17 mouse cellular contexts compared by ENCODE assay signal in the genomic region with DNA sequence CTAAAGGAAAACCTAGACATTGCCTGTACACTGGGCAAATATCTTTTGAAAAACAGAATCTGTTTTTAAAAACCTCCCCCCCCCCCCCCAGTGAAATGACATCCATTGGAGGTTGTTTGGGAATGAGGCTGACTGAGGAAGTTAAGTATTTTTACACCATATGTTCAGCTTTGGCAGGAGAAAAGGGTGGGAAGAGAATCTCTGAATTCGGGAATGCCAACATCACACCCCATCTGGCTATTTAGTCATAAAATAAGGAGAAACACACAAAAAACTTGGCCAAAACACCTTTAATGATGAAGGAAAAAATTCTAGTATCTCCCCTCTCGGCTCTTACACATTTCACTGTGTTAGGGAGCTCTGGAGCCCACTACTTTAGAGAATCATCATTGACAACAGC. TPM values are rescaled to one million over a fixed set of nuclear protein-coding genes. Genes with fewer than 3 reads are reported as not detected.
DNase-seq lines count a peak whose midpoint lies in the region; ATAC-seq and TF ChIP-seq lines count a peak whose summit lies in the region.
"Had no signal": no experiment of that assay in that cellular context is flagged by ENCODE, and none has a peak within 500 bp of the region (broad histone marks: within the 10 kb centered on the region; RNA-seq: fewer than 3 reads in every experiment).

No protein-coding gene starts in this region.

- no peak overlapping the region for H3K27ac ChIP-seq in hindbrain, embryonic 13.5 days
- H3K27ac ChIP-seq in midbrain, postnatal 0 days (ENCODE audit: low read depth, low read length): no peak overlapping the region
- H3K27ac ChIP-seq: heart, embryonic 15.5 days; limb, embryonic 12.5 days; liver, embryonic 14.5 days; stomach, postnatal 0 days had no signal

- H3K36me3 ChIP-seq in hindbrain, embryonic 13.5 days: peaks cover 60% of the 10 kb centered on the region
- H3K36me3 ChIP-seq in midbrain, postnatal 0 days (ENCODE audit: insufficient read depth, low read length): peaks cover 26% of the 10 kb centered on the region

- H3K27me3 ChIP-seq in hindbrain, embryonic 13.5 days: no peaks in the 10 kb centered on the region
- no peaks in the 10 kb centered on the region for H3K27me3 ChIP-seq in midbrain, postnatal 0 days (ENCODE audit: insufficient read depth, low read length)
- H3K27me3 ChIP-seq: heart, embryonic 15.5 days; limb, embryonic 12.5 days had no signal

- peaks cover 56% of the 10 kb centered on the region for H3K4me1 ChIP-seq in hindbrain, embryonic 13.5 days (replicated peaks)
- H3K4me1 ChIP-seq in midbrain, postnatal 0 days (ENCODE audit: insufficient read depth, low read length): peaks cover 13% of the 10 kb centered on the region; the same call in 1 of the 2 replicates

- peak overlapping the region; percentile 95 for H3K4me2 ChIP-seq in hindbrain, embryonic 13.5 days
- peak overlapping the region; percentile 24; the same call in 1 of the 2 replicates for H3K4me2 ChIP-seq in midbrain, postnatal 0 days (ENCODE audit: low read depth, low read length, poor library complexity, severe bottlenecking)
- H3K4me2 ChIP-seq: heart, embryonic 15.5 days; limb, embryonic 12.5 days had no signal

- TF ChIP-seq POLR2A in brain, embryonic 14.5 days (IDR thresholded peaks at IDR 0.05; ENCODE audit: borderline replicate concordance, extremely low read depth, insufficient read depth, insufficient read length, poor library complexity, severe bottlenecking): no peak

- H3K9ac ChIP-seq in hindbrain, embryonic 13.5 days: no peak overlapping the region
- H3K9ac ChIP-seq in midbrain, postnatal 0 days (replicated peaks; ENCODE audit: low read length, poor library complexity, severe bottlenecking): no peak overlapping the region
- H3K9ac ChIP-seq: heart, embryonic 15.5 days; limb, embryonic 12.5 days; liver, embryonic 14.5 days had no signal

- no peak for DNase-seq in frontal cortex, postnatal 25 days (ENCODE audit: low spot score in 2 of 2)
- peak; percentile 84 for DNase-seq in brain, embryonic 14.5 days (ENCODE audit: low read depth)
- no peak for DNase-seq in midbrain, postnatal 0 days (ENCODE audit: low spot score)
- no peak for DNase-seq in kidney, adult 8-10 months
- DNase-seq in adrenal gland, adult 18-20 months (ENCODE audit: low spot score in 2 of 2): no peak
- no peak for DNase-seq in heart, adult 18-20 months
- DNase-seq: kidney, adult 9 months; lung, postnatal 10 days; spleen, adult 18-20 months had no signal

- TF ChIP-seq CTCF in brain, embryonic 14.5 days (IDR thresholded peaks at IDR 0.05; ENCODE audit: borderline replicate concordance, extremely low read depth, insufficient read depth, insufficient read length): no peak
- TF ChIP-seq CTCF in midbrain, postnatal 0 days (IDR thresholded peaks at IDR 0.05): no peak

- no peaks in the 10 kb centered on the region for H3K9me3 ChIP-seq in hindbrain, embryonic 13.5 days
- no peaks in the 10 kb centered on the region for H3K9me3 ChIP-seq in midbrain, postnatal 0 days (ENCODE audit: low read length)
- H3K9me3 ChIP-seq: heart, embryonic 15.5 days had no signal

- peak overlapping the region; percentile 7; the same call in 1 of the 2 replicates for H3K4me3 ChIP-seq in hindbrain, embryonic 13.5 days
- no peak overlapping the region for H3K4me3 ChIP-seq in midbrain, postnatal 0 days (ENCODE audit: low read depth, low read length)
- H3K4me3 ChIP-seq: heart, embryonic 15.5 days; limb, embryonic 12.5 days had no signal

- 98% methylated on average over 2 of the region's 2 CpGs for WGBS in hindbrain, embryonic 13.5 days
- WGBS in midbrain, postnatal 0 days: 96% methylated on average over 2 of the region's 2 CpGs

- ATAC-seq in frontal cortex, adult (ENCODE audit: low TSS enrichment): peak; percentile 70
- no peak for ATAC-seq in hindbrain, embryonic 13.5 days (ENCODE audit: low FRiP score)
- no peak for ATAC-seq in midbrain, postnatal 0 days (ENCODE audit: low FRiP score)

RNA-seq across cellular contexts. Expression of gene Mettl3, which starts 6.0 kb away (rescaled TPM):
- polyA plus RNA-seq in brain, embryonic 14.5 days (2012; rRNA removed): 46.1 and 46.2 TPM in 2 replicates
- 48.1 and 51.5 TPM in 2 replicates for polyA plus RNA-seq in hindbrain, embryonic 13.5 days (2015; fragmentation: Nextera tagmentation; extraction: Ambion mirVana)
- 19.6 and 22.6 TPM in 2 replicates for total RNA-seq in midbrain, postnatal 0 days (2014; rRNA removed)
- polyA plus RNA-seq in midbrain, postnatal 0 days (2015; fragmentation: Nextera tagmentation; extraction: Ambion mirVana): 24.1 and 24.2 TPM in 2 replicates
- 10 to 100 TPM; 36.6 to 46.3 TPM for total RNA-seq in adrenal gland, adult 18-20 months (2021)
- 10 to 100 TPM; 16.2 to 18.1 TPM for total RNA-seq in heart, adult 18-20 months (2021)

RNA-seq across cellular contexts. Expression of gene Sall2, which starts 17.7 kb away (rescaled TPM):
- polyA plus RNA-seq in brain, embryonic 14.5 days (2012; rRNA removed): 57.8 and 72.6 TPM in 2 replicates
- 46.2 and 49.5 TPM in 2 replicates for polyA plus RNA-seq in hindbrain, embryonic 13.5 days (2015; fragmentation: Nextera tagmentation; extraction: Ambion mirVana)
- total RNA-seq in midbrain, postnatal 0 days (2014; rRNA removed): 98.8 and 112 TPM in 2 replicates
- 37.8 and 39.0 TPM in 2 replicates for polyA plus RNA-seq in midbrain, postnatal 0 days (2015; fragmentation: Nextera tagmentation; extraction: Ambion mirVana)
- total RNA-seq in adrenal gland, adult 18-20 months (2021): 1 to 10 TPM; 4.6 to 5.2 TPM
- total RNA-seq in heart, adult 18-20 months (2021): 1 to 10 TPM in 1 of 2 experiments, under 1 TPM in 1; 0.97 to 1.0 TPM

RNA-seq across cellular contexts. Expression of gene Rab2b, which starts 31.6 kb away (rescaled TPM):
- polyA plus RNA-seq in brain, embryonic 14.5 days (2012; rRNA removed): 51.7 and 59.0 TPM in 2 replicates
- 57.4 and 61.8 TPM in 2 replicates for polyA plus RNA-seq in hindbrain, embryonic 13.5 days (2015; fragmentation: Nextera tagmentation; extraction: Ambion mirVana)
- 56.7 and 57.7 TPM in 2 replicates for total RNA-seq in midbrain, postnatal 0 days (2014; rRNA removed)
- polyA plus RNA-seq in midbrain, postnatal 0 days (2015; fragmentation: Nextera tagmentation; extraction: Ambion mirVana): 48.2 and 57.6 TPM in 2 replicates
- total RNA-seq in adrenal gland, adult 18-20 months (2021): 10 to 100 TPM; 31.4 to 37.6 TPM
- 1 to 10 TPM; 3.8 to 5.5 TPM for total RNA-seq in heart, adult 18-20 months (2021)

RNA-seq across cellular contexts. Expression of gene Tox4, which starts 32.0 kb away (rescaled TPM):
- 54.6 and 58.9 TPM in 2 replicates for polyA plus RNA-seq in brain, embryonic 14.5 days (2012; rRNA removed)
- polyA plus RNA-seq in hindbrain, embryonic 13.5 days (2015; fragmentation: Nextera tagmentation; extraction: Ambion mirVana): 55.5 and 59.6 TPM in 2 replicates
- 54.7 and 58.5 TPM in 2 replicates for total RNA-seq in midbrain, postnatal 0 days (2014; rRNA removed)
- 44.9 and 47.7 TPM in 2 replicates for polyA plus RNA-seq in midbrain, postnatal 0 days (2015; fragmentation: Nextera tagmentation; extraction: Ambion mirVana)
- 10 to 100 TPM; 64.5 to 66.0 TPM for total RNA-seq in adrenal gland, adult 18-20 months (2021)
- 10 to 100 TPM; 30.3 to 35.8 TPM for total RNA-seq in heart, adult 18-20 months (2021)

RNA-seq across cellular contexts. Expression of gene Olfr1513, which starts 45.3 kb away (rescaled TPM):
- polyA plus RNA-seq in brain, embryonic 14.5 days (2012; rRNA removed): not detected in 2 replicates
- not detected in 2 replicates for polyA plus RNA-seq in hindbrain, embryonic 13.5 days (2015; fragmentation: Nextera tagmentation; extraction: Ambion mirVana)
- not detected in 2 replicates for total RNA-seq in midbrain, postnatal 0 days (2014; rRNA removed)
- polyA plus RNA-seq in midbrain, postnatal 0 days (2015; fragmentation: Nextera tagmentation; extraction: Ambion mirVana): not detected in 2 replicates
- not detected for total RNA-seq in adrenal gland, adult 18-20 months (2021)
- not detected for total RNA-seq in heart, adult 18-20 months (2021)
- polyA plus RNA-seq: gonadal fat pad, adult 2 months; heart, embryonic 15.5 days; large intestine, adult 2 months; limb, embryonic 12.5 days; liver, embryonic 14.5 days; stomach, postnatal 0 days had no signal

Comparison
In these comparisons a context has a peak if more than half of its experiments do, and no peak if none do; other contexts are left out.
1. RNA of gene Sall2, which starts 17.7 kb away (total RNA-seq): 98.8 to 112 TPM in midbrain, postnatal 0 days; 4.6 to 5.2 TPM in adrenal gland, adult 18-20 months and 0.97 to 1.0 TPM in heart, adult 18-20 months; every median in the first group is over 10 times any median in the second.